Mouse (Mus musculus): ENCODE measurements around the gene Ttll11. TPM values are rescaled to one million over a fixed set of nuclear protein-coding genes. Genes with fewer than 3 reads are reported as not detected.

The Ttll11 gene
- polyA plus RNA-seq, 1 experiment from 2014 or later: 0.45 TPM

GRCm38 (mm10) chr2:35760867-35761266 is 218.8 kb downstream of the Ttll11 start:
- DNase-seq (ENCODE audit: low spot score): no peak
- Histone ChIP-seq H3K36me3 (ENCODE audit: control insufficient read depth, insufficient read depth, low read length) (no peaks in the 10 kb centered on the region), H3K9ac (ENCODE audit: low read depth, low read length) (no peak overlapping the region)

DNA sequence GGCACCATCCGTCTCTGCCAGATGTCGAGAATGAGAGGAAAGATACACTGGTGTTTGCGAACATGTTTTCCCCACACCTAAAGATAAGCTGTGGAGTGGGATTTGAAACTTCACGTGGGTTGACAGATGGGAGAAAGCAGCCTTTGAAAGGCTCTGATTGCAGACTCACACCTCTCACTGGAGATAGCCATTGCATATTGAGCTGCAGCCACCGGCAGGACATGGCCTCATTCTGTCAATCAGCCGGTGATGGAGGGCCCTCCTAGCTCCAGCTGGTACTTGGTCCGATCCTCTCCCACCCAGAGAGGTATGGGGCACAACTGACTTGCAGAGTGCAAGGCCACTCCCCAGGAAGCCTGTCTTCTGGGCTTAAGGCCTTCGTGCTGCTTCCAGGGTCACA is 219.4 kb downstream of the Ttll11 start:
- Histone ChIP-seq H3K4me2 (no peak overlapping the region), H3K27ac (ENCODE audit: low read depth, low read length) (no peak overlapping the region), H3K4me1 (replicated peaks; ENCODE audit: control insufficient read depth, insufficient read depth, low read length) (no peaks in the 10 kb centered on the region), H3K9ac (ENCODE audit: low read depth, low read length) (no peak overlapping the region), H3K9me3 (ENCODE audit: control insufficient read depth, low read length) (no peaks in the 10 kb centered on the region), H3K36me3 (ENCODE audit: control insufficient read depth, insufficient read depth, low read length) (no peaks in the 10 kb centered on the region), H3K4me3 (ENCODE audit: low read depth, low read length) (no peak overlapping the region), H3K27me3 (replicated peaks; ENCODE audit: control insufficient read depth, insufficient read depth, low read length) (no peaks in the 10 kb centered on the region)
- ATAC-seq (replicated peaks; ENCODE audit: low FRiP score): no peak
- DNase-seq (ENCODE audit: low spot score): no peak
- 48% methylated on average over 8 of the region's 8 CpGs for WGBS

More at GRCm38 (mm10) chr2:35760867-35761266, 218.8 kb downstream of the Ttll11 start:
- Histone ChIP-seq H3K4me2 (no peak overlapping the region), H3K27me3 (replicated peaks; ENCODE audit: control insufficient read depth, insufficient read depth, low read length) (no peaks in the 10 kb centered on the region), H3K27ac (ENCODE audit: low read depth, low read length) (no peak overlapping the region), H3K4me3 (ENCODE audit: low read depth, low read length) (no peak overlapping the region), H3K4me1 (replicated peaks; ENCODE audit: control insufficient read depth, insufficient read depth, low read length) (no peaks in the 10 kb centered on the region), H3K9me3 (ENCODE audit: control insufficient read depth, low read length) (no peaks in the 10 kb centered on the region)
- ATAC-seq (replicated peaks; ENCODE audit: low FRiP score): no peak

DNA sequence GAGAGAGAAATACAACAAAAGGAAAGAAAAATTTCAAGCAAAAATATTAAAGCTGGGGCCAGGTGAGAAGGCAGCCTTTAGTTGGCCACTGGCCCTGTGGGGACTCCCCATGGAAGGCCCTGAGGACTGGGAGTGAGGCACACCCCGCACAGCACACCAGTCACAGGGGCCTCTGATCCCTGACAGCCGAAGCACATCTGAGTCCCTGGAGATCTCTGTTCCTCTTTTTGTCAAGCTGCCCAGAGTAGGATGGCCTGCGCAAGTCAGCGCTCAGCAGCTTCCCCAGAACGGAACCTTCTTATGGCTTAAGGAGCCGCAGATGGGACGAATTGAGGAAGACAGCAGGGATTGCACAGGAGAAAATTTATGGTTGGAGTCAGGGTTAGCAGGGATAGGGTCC is 223.2 kb downstream of the Ttll11 start:
- H3K27me3 ChIP-seq (replicated peaks; ENCODE audit: control insufficient read depth, insufficient read depth, low read length): no peaks in the 10 kb centered on the region
- 50% methylated on average over 7 of the region's 7 CpGs for WGBS
- H3K4me1 ChIP-seq (replicated peaks; ENCODE audit: control insufficient read depth, insufficient read depth, low read length): no peaks in the 10 kb centered on the region
- no peaks in the 10 kb centered on the region for H3K36me3 ChIP-seq (ENCODE audit: control insufficient read depth, insufficient read depth, low read length)
- no peak overlapping the region for H3K4me3 ChIP-seq (ENCODE audit: low read depth, low read length)
- H3K4me2 ChIP-seq: no peak overlapping the region
- ATAC-seq (replicated peaks; ENCODE audit: low FRiP score) (no peak), DNase-seq (ENCODE audit: low spot score) (no peak)
- no peak overlapping the region for H3K27ac ChIP-seq (ENCODE audit: low read depth, low read length)
- no peaks in the 10 kb centered on the region for H3K9me3 ChIP-seq (ENCODE audit: control insufficient read depth, low read length)
- H3K9ac ChIP-seq (ENCODE audit: low read depth, low read length): no peak overlapping the region

GRCm38 (mm10) chr2:35751781-35752505 is 227.8 kb downstream of the Ttll11 start:
- no peaks in the 10 kb centered on the region for H3K27me3 ChIP-seq (replicated peaks; ENCODE audit: control insufficient read depth, insufficient read depth, low read length)
- no peaks in the 10 kb centered on the region for H3K4me1 ChIP-seq (replicated peaks; ENCODE audit: control insufficient read depth, insufficient read depth, low read length)
- no peak overlapping the region for H3K4me2 ChIP-seq
- no peak overlapping the region for H3K4me3 ChIP-seq (ENCODE audit: low read depth, low read length)
- H3K9me3 ChIP-seq (ENCODE audit: control insufficient read depth, low read length): no peaks in the 10 kb centered on the region
- ATAC-seq (replicated peaks; ENCODE audit: low FRiP score): no peak
- WGBS: 70% methylated on average over 18 of the region's 18 CpGs
- H3K27ac ChIP-seq (ENCODE audit: low read depth, low read length): no peak overlapping the region
- DNase-seq (ENCODE audit: low spot score): no peak
- H3K9ac ChIP-seq (ENCODE audit: low read depth, low read length): no peak overlapping the region
- H3K36me3 ChIP-seq (ENCODE audit: control insufficient read depth, insufficient read depth, low read length): no peaks in the 10 kb centered on the region

GRCm38 (mm10) chr2:35750533-35751141 is 229.1 kb downstream of the Ttll11 start:
- Histone ChIP-seq H3K4me3 (ENCODE audit: low read depth, low read length) (no peak overlapping the region), H3K36me3 (ENCODE audit: control insufficient read depth, insufficient read depth, low read length) (no peaks in the 10 kb centered on the region), H3K27me3 (replicated peaks; ENCODE audit: control insufficient read depth, insufficient read depth, low read length) (no peaks in the 10 kb centered on the region), H3K9ac (ENCODE audit: low read depth, low read length) (no peak overlapping the region), H3K4me2 (no peak overlapping the region), H3K27ac (ENCODE audit: low read depth, low read length) (no peak overlapping the region), H3K4me1 (replicated peaks; ENCODE audit: control insufficient read depth, insufficient read depth, low read length) (no peaks in the 10 kb centered on the region), H3K9me3 (ENCODE audit: control insufficient read depth, low read length) (no peaks in the 10 kb centered on the region)
- ATAC-seq (replicated peaks; ENCODE audit: low FRiP score): no peak
- no peak for DNase-seq (ENCODE audit: low spot score)
- 62% methylated on average over 7 of the region's 7 CpGs for WGBS

GRCm38 (mm10) chr2:35747371-35748035 is 232.2 kb downstream of the Ttll11 start:
- Histone ChIP-seq H3K27me3 (replicated peaks; ENCODE audit: control insufficient read depth, insufficient read depth, low read length) (no peaks in the 10 kb centered on the region), H3K9me3 (ENCODE audit: control insufficient read depth, low read length) (no peaks in the 10 kb centered on the region), H3K4me3 (ENCODE audit: low read depth, low read length) (no peak overlapping the region), H3K27ac (ENCODE audit: low read depth, low read length) (no peak overlapping the region), H3K4me2 (no peak overlapping the region), H3K36me3 (ENCODE audit: control insufficient read depth, insufficient read depth, low read length) (no peaks in the 10 kb centered on the region), H3K4me1 (replicated peaks; ENCODE audit: control insufficient read depth, insufficient read depth, low read length) (no peaks in the 10 kb centered on the region), H3K9ac (ENCODE audit: low read depth, low read length) (no peak overlapping the region)
- WGBS: 77% methylated on average over 12 of the region's 12 CpGs
- ATAC-seq (replicated peaks; ENCODE audit: low FRiP score): no peak
- no peak for DNase-seq (ENCODE audit: low spot score)

DNA sequence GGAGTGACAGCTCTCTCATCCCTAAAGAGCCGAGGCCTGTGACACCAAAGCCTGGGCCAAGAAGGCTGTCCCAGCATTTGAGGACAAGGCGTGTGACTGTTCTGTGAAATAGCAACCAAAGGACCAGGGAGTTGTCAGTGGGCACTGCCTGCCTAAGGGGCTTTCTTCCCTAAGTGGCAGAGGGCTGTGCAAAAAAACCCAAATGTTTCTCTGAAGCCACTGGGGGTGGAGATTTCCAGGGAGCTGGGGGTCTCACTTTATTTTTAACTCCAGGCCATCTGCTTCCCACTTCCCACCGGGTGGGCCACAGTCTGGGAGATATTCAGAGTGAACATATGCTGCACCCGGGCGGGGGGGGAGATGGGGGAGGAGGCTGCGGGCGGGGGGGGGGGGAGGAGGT is 233.1 kb downstream of the Ttll11 start:
- Histone ChIP-seq H3K9me3 (ENCODE audit: control insufficient read depth, low read length) (no peaks in the 10 kb centered on the region), H3K27ac (ENCODE audit: low read depth, low read length) (no peak overlapping the region), H3K4me3 (ENCODE audit: low read depth, low read length) (no peak overlapping the region), H3K4me1 (replicated peaks; ENCODE audit: control insufficient read depth, insufficient read depth, low read length) (no peaks in the 10 kb centered on the region), H3K27me3 (replicated peaks; ENCODE audit: control insufficient read depth, insufficient read depth, low read length) (no peaks in the 10 kb centered on the region), H3K4me2 (no peak overlapping the region), H3K9ac (ENCODE audit: low read depth, low read length) (no peak overlapping the region), H3K36me3 (ENCODE audit: control insufficient read depth, insufficient read depth, low read length) (no peaks in the 10 kb centered on the region)
- DNase-seq (ENCODE audit: low spot score): no peak
- ATAC-seq (replicated peaks; ENCODE audit: low FRiP score): no peak
- 36% methylated on average over 5 of the region's 7 CpGs for WGBS

DNA sequence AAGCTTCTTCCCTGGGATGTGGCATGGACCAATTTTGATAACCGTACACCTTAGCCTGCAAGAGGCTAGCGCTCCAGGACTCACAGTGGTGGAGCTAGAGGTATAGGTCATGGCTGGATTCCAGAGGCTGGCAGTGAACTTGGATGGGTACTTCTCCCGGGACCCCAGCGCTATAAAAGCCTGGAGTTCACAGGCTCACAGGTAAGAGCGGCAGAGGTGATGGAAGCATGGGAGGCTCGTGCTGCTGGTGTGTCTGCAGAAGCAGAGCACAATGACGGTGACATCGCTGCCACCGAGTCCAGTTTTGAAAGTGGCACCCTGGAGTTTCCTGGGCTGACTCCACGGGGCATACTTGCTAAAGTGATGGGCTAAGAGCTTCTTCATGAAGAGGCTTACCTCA is 233.8 kb downstream of the Ttll11 start:
- no peak overlapping the region for H3K27ac ChIP-seq (ENCODE audit: low read depth, low read length)
- no peak overlapping the region for H3K4me2 ChIP-seq
- ATAC-seq (replicated peaks; ENCODE audit: low FRiP score) (no peak), DNase-seq (ENCODE audit: low spot score) (no peak)
- H3K9ac ChIP-seq (ENCODE audit: low read depth, low read length): no peak overlapping the region
- no peaks in the 10 kb centered on the region for H3K27me3 ChIP-seq (replicated peaks; ENCODE audit: control insufficient read depth, insufficient read depth, low read length)
- 81% methylated on average over 10 of the region's 10 CpGs for WGBS
- no peaks in the 10 kb centered on the region for H3K4me1 ChIP-seq (replicated peaks; ENCODE audit: control insufficient read depth, insufficient read depth, low read length)
- no peaks in the 10 kb centered on the region for H3K9me3 ChIP-seq (ENCODE audit: control insufficient read depth, low read length)
- no peak overlapping the region for H3K4me3 ChIP-seq (ENCODE audit: low read depth, low read length)
- H3K36me3 ChIP-seq (ENCODE audit: control insufficient read depth, insufficient read depth, low read length): no peaks in the 10 kb centered on the region
